ENCODE assay signal across 8 mouse cellular contexts in genomic region chr7:80995266-80996146, GRCm38 (mm10). TPM values are rescaled to one million over a fixed set of nuclear protein-coding genes. Genes with fewer than 3 reads are reported as not detected.
DNase-seq lines count a peak whose midpoint lies in the region; ATAC-seq lines count a peak whose summit lies in the region.

No protein-coding gene starts in this region.

- peak overlapping the region; percentile 27; the same call in 1 of the 2 replicates for H3K27ac ChIP-seq in kidney, embryonic 15.5 days
- H3K27ac ChIP-seq in embryonic facial prominence, embryonic 12.5 days = no peak overlapping the region
- H3K27ac ChIP-seq in limb, embryonic 13.5 days = no peak overlapping the region
- no peak overlapping the region for H3K27ac ChIP-seq in neural tube, embryonic 13.5 days (replicated peaks)

- H3K9ac ChIP-seq in kidney, embryonic 15.5 days = no peak overlapping the region
- no peak overlapping the region for H3K9ac ChIP-seq in embryonic facial prominence, embryonic 12.5 days
- H3K9ac ChIP-seq in limb, embryonic 13.5 days = no peak overlapping the region
- H3K9ac ChIP-seq in neural tube, embryonic 13.5 days = no peak overlapping the region

- no peaks in the 10 kb centered on the region for H3K27me3 ChIP-seq in kidney, embryonic 15.5 days
- no peaks in the 10 kb centered on the region for H3K27me3 ChIP-seq in embryonic facial prominence, embryonic 12.5 days
- no peaks in the 10 kb centered on the region for H3K27me3 ChIP-seq in limb, embryonic 13.5 days
- no peaks in the 10 kb centered on the region for H3K27me3 ChIP-seq in neural tube, embryonic 13.5 days

- DNase-seq in kidney, postnatal 4 days = no peak
- DNase-seq in cerebellum, adult 9-11 months = no peak
- no peak for DNase-seq in adrenal gland, adult 18-20 months (ENCODE audit: low spot score in 2 of 2)
- DNase-seq in cerebellum, postnatal 10 days = no peak

- H3K4me1 ChIP-seq in kidney, embryonic 15.5 days = peaks cover 42% of the 10 kb centered on the region
- H3K4me1 ChIP-seq in embryonic facial prominence, embryonic 12.5 days = peaks cover 20% of the 10 kb centered on the region
- peaks cover 41% of the 10 kb centered on the region for H3K4me1 ChIP-seq in limb, embryonic 13.5 days
- peaks cover 38% of the 10 kb centered on the region for H3K4me1 ChIP-seq in neural tube, embryonic 13.5 days (replicated peaks)

- H3K9me3 ChIP-seq in kidney, embryonic 15.5 days (replicated peaks) = no peaks in the 10 kb centered on the region
- no peaks in the 10 kb centered on the region for H3K9me3 ChIP-seq in embryonic facial prominence, embryonic 12.5 days
- H3K9me3 ChIP-seq in limb, embryonic 13.5 days = no peaks in the 10 kb centered on the region
- no peaks in the 10 kb centered on the region for H3K9me3 ChIP-seq in neural tube, embryonic 13.5 days

- no peaks in the 10 kb centered on the region for H3K36me3 ChIP-seq in kidney, embryonic 15.5 days
- no peaks in the 10 kb centered on the region for H3K36me3 ChIP-seq in embryonic facial prominence, embryonic 12.5 days
- H3K36me3 ChIP-seq in limb, embryonic 13.5 days = no peaks in the 10 kb centered on the region
- 0 out of 2 replicates have a peak, but pooled peaks cover 3% of the 10 kb centered on the region for H3K36me3 ChIP-seq in neural tube, embryonic 13.5 days

- ATAC-seq in kidney, embryonic 15.5 days (replicated peaks; ENCODE audit: low FRiP score) = no peak
- no peak for ATAC-seq in embryonic facial prominence, embryonic 12.5 days (ENCODE audit: insufficient number of reproducible peaks, insufficient read depth, low FRiP score, low TSS enrichment)
- no peak for ATAC-seq in limb, embryonic 13.5 days (ENCODE audit: low FRiP score, low read depth)
- no peak for ATAC-seq in neural tube, embryonic 13.5 days (ENCODE audit: low read depth)

- 67% methylated on average over 3 of the region's 3 CpGs for WGBS in kidney, embryonic 15.5 days
- 59% methylated on average over 3 of the region's 3 CpGs for WGBS in embryonic facial prominence, embryonic 12.5 days
- 54% methylated on average over 3 of the region's 3 CpGs for WGBS in limb, embryonic 13.5 days
- 48% methylated on average over 3 of the region's 3 CpGs for WGBS in neural tube, embryonic 13.5 days

- peak overlapping the region; percentile 88 for H3K4me2 ChIP-seq in kidney, embryonic 15.5 days
- peak overlapping the region; percentile 90; the same call in 1 of the 2 replicates for H3K4me2 ChIP-seq in embryonic facial prominence, embryonic 12.5 days (replicated peaks)
- H3K4me2 ChIP-seq in limb, embryonic 13.5 days (replicated peaks) = peak overlapping the region; percentile 92
- peak overlapping the region; percentile 73 for H3K4me2 ChIP-seq in neural tube, embryonic 13.5 days

- H3K4me3 ChIP-seq in kidney, embryonic 15.5 days (replicated peaks) = peak overlapping the region; percentile 99; the same call in 1 of the 2 replicates
- H3K4me3 ChIP-seq in embryonic facial prominence, embryonic 12.5 days = no peak overlapping the region
- H3K4me3 ChIP-seq in limb, embryonic 13.5 days = peak overlapping the region; percentile 92; the same call in 1 of the 2 replicates
- peak overlapping the region; percentile 94; the same call in 1 of the 2 replicates for H3K4me3 ChIP-seq in neural tube, embryonic 13.5 days

RNA-seq across cellular contexts. Expression of gene Zfp592, which starts 2.0 kb away (rescaled TPM):
- 14.1 and 16.2 TPM in 2 replicates for polyA plus RNA-seq in kidney, embryonic 15.5 days (2015; fragmentation: Nextera tagmentation; extraction: Ambion mirVana)
- polyA plus RNA-seq in embryonic facial prominence, embryonic 12.5 days (2016; fragmentation: Nextera tagmentation; extraction: Ambion mirVana) = 13.7 and 14.1 TPM in 2 replicates
- 10.4 and 12.9 TPM in 2 replicates for polyA plus RNA-seq in limb, embryonic 13.5 days (2015; fragmentation: Nextera tagmentation; extraction: Ambion mirVana)
- polyA plus RNA-seq in neural tube, embryonic 13.5 days (2015; fragmentation: Nextera tagmentation; extraction: Ambion mirVana) = 9.2 and 9.4 TPM in 2 replicates
- 10 to 100 TPM; 25.4 to 35.8 TPM for total RNA-seq in adrenal gland, adult 18-20 months (2021)

RNA-seq across cellular contexts. Expression of gene Sec11a, which starts 47.9 kb away (rescaled TPM):
- 217 and 223 TPM in 2 replicates for polyA plus RNA-seq in kidney, embryonic 15.5 days (2015; fragmentation: Nextera tagmentation; extraction: Ambion mirVana)
- polyA plus RNA-seq in embryonic facial prominence, embryonic 12.5 days (2016; fragmentation: Nextera tagmentation; extraction: Ambion mirVana) = 208 and 219 TPM in 2 replicates
- polyA plus RNA-seq in limb, embryonic 13.5 days (2015; fragmentation: Nextera tagmentation; extraction: Ambion mirVana) = 251 and 256 TPM in 2 replicates
- 193 and 195 TPM in 2 replicates for polyA plus RNA-seq in neural tube, embryonic 13.5 days (2015; fragmentation: Nextera tagmentation; extraction: Ambion mirVana)
- 10 to 100 TPM; 91.6 to 94.5 TPM for total RNA-seq in adrenal gland, adult 18-20 months (2021)
